8 mouse cellular contexts compared by ENCODE assay signal in the genomic region with DNA sequence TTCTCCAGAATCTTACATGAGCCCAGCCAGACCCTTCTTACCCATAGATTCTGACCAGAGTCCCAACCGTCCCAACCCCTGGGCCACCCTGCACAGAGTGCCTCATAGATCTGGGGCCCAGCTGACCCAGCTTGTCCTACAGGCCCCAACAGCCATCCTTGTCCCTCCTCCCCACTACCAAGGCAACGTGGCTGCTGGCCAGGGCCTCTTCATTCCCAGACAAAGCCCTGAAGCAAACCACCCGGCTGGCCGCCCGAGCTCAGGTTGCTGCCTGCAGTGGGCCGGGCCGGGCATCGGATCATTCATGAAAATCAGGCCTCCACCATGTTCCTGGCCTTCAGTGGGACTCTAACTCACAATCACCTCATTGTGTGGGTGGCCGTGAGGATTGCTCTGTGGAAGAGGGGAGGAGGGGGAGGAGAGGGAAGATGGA.
DNase-seq lines count a peak whose midpoint lies in the region; ATAC-seq and TF ChIP-seq lines count a peak whose summit lies in the region.

No protein-coding gene starts in this region.

- H3K9ac ChIP-seq in hindbrain, postnatal 0 days (replicated peaks; ENCODE audit: low read length) = no peak overlapping the region

- DNase-seq in gastrocnemius, postnatal 10 days = peak; percentile 49
- no peak for DNase-seq in gastrocnemius, postnatal 25 days
- DNase-seq in urinary bladder, postnatal 25 days (ENCODE audit: low spot score) = peak; percentile 19
- DNase-seq in urinary bladder, adult 18-20 months (ENCODE audit: low spot score in 2 of 2) = no peak
- DNase-seq in hindbrain, postnatal 0 days (ENCODE audit: low spot score) = peak; percentile 85
- DNase-seq in lung, adult 18-20 months = peak; percentile 77 to 85
- peak; percentile 72 for DNase-seq in right cerebral cortex, postnatal 14 days
- no peak for DNase-seq in liver

- no peak for TF ChIP-seq CTCF in hindbrain, postnatal 0 days (IDR thresholded peaks at IDR 0.05; ENCODE audit: low read depth)

- no peaks in the 10 kb centered on the region for H3K36me3 ChIP-seq in hindbrain, postnatal 0 days (ENCODE audit: insufficient read depth, low read length)

- H3K27me3 ChIP-seq in hindbrain, postnatal 0 days (ENCODE audit: insufficient read depth, low read length) = no peaks in the 10 kb centered on the region

- H3K4me1 ChIP-seq in hindbrain, postnatal 0 days (ENCODE audit: insufficient read depth, low read length) = peaks cover 8% of the 10 kb centered on the region; the same call in 1 of the 2 replicates

- WGBS in hindbrain, postnatal 0 days = 20% methylated on average over 9 of the region's 9 CpGs

- no peak overlapping the region for H3K4me3 ChIP-seq in hindbrain, postnatal 0 days (ENCODE audit: low read length)

- H3K9me3 ChIP-seq in hindbrain, postnatal 0 days (ENCODE audit: low read length) = no peaks in the 10 kb centered on the region

- H3K27ac ChIP-seq in hindbrain, postnatal 0 days = peak overlapping the region; percentile 51; the same call in 1 of the 2 replicates

- peak; percentile 90 for ATAC-seq in hindbrain, postnatal 0 days

- H3K4me2 ChIP-seq in hindbrain, postnatal 0 days (ENCODE audit: low read depth, low read length) = no peak overlapping the region

Comparison
In these comparisons a context has a peak if more than half of its experiments do, and no peak if none do; other contexts are left out.
1. DNase-seq: peak in gastrocnemius, postnatal 10 days (single experiment), urinary bladder, postnatal 25 days (single experiment), hindbrain, postnatal 0 days (single experiment), lung, adult 18-20 months (2 of 2) and right cerebral cortex, postnatal 14 days (single experiment); none in gastrocnemius, postnatal 25 days (single experiment), urinary bladder, adult 18-20 months (0 of 2) and liver (single experiment).